Mouse (Mus musculus): ENCODE measurements around the gene Nptx2. TPM values are rescaled to one million over a fixed set of nuclear protein-coding genes. Genes with fewer than 3 reads are reported as not detected.

Gene Nptx2
- polyA plus RNA-seq, 1 experiment, result 1.4 TPM

- 80% methylated on average over 9 of the region's 9 CpGs for WGBS
- TF ChIP-seq CTCF (IDR thresholded peaks at IDR 0.05; ENCODE audit: control insufficient read depth, insufficient read depth, low read length) (no peak), POLR2A (IDR thresholded peaks at IDR 0.05; ENCODE audit: borderline replicate concordance, control insufficient read depth, low read depth, low read length) (no peak)
These were observed 4.3 kb downstream of the Nptx2 start for GRCm38 (mm10) chr5:144550003-144550402.

GRCm38 (mm10) chr5:144550622-144551137, 5.0 kb downstream of the Nptx2 start:
- WGBS, result 45% methylated on average over 5 of the region's 5 CpGs

More at GRCm38 (mm10) chr5:144550003-144550402, 4.3 kb downstream of the Nptx2 start:
- H3K4me1 ChIP-seq (ENCODE audit: control insufficient read depth, insufficient read depth, low read length), result no peaks in the 10 kb centered on the region
- no peak overlapping the region for H3K27ac ChIP-seq (ENCODE audit: control insufficient read depth, insufficient read depth, low read depth, low read length, poor library complexity)
- H3K4me3 ChIP-seq (replicated peaks; ENCODE audit: control insufficient read depth, low read depth, low read length), result no peak overlapping the region

GRCm38 (mm10) chr5:144556710-144557109, 11.0 kb downstream of the Nptx2 start:
- Histone ChIP-seq H3K27ac (ENCODE audit: control insufficient read depth, insufficient read depth, low read depth, low read length, poor library complexity) (no peak overlapping the region), H3K4me1 (ENCODE audit: control insufficient read depth, insufficient read depth, low read length) (no peaks in the 10 kb centered on the region), H3K4me3 (replicated peaks; ENCODE audit: control insufficient read depth, low read depth, low read length) (no peak overlapping the region)
- TF ChIP-seq POLR2A (IDR thresholded peaks at IDR 0.05; ENCODE audit: borderline replicate concordance, control insufficient read depth, low read depth, low read length), result no peak
- TF ChIP-seq CTCF (IDR thresholded peaks at IDR 0.05; ENCODE audit: control insufficient read depth, insufficient read depth, low read length), result no peak
- WGBS, result 50% methylated on average over 10 of the region's 10 CpGs

More at GRCm38 (mm10) chr5:144550622-144551137, 5.0 kb downstream of the Nptx2 start:
- TF ChIP-seq POLR2A (IDR thresholded peaks at IDR 0.05; ENCODE audit: borderline replicate concordance, control insufficient read depth, low read depth, low read length), result no peak
- no peak for TF ChIP-seq CTCF (IDR thresholded peaks at IDR 0.05; ENCODE audit: control insufficient read depth, insufficient read depth, low read length)
- Histone ChIP-seq H3K4me1 (ENCODE audit: control insufficient read depth, insufficient read depth, low read length) (no peaks in the 10 kb centered on the region), H3K27ac (ENCODE audit: control insufficient read depth, insufficient read depth, low read depth, low read length, poor library complexity) (no peak overlapping the region), H3K4me3 (replicated peaks; ENCODE audit: control insufficient read depth, low read depth, low read length) (no peak overlapping the region)

GRCm38 (mm10) chr5:144557363-144557762, 11.7 kb downstream of the Nptx2 start:
- Histone ChIP-seq H3K4me3 (replicated peaks; ENCODE audit: control insufficient read depth, low read depth, low read length) (no peak overlapping the region), H3K27ac (ENCODE audit: control insufficient read depth, insufficient read depth, low read depth, low read length, poor library complexity) (no peak overlapping the region), H3K4me1 (ENCODE audit: control insufficient read depth, insufficient read depth, low read length) (no peaks in the 10 kb centered on the region)
- WGBS, result 65% methylated on average over 8 of the region's 8 CpGs
- TF ChIP-seq CTCF (IDR thresholded peaks at IDR 0.05; ENCODE audit: control insufficient read depth, insufficient read depth, low read length), result no peak
- no peak for TF ChIP-seq POLR2A (IDR thresholded peaks at IDR 0.05; ENCODE audit: borderline replicate concordance, control insufficient read depth, low read depth, low read length)

- Histone ChIP-seq H3K27ac (ENCODE audit: control insufficient read depth, insufficient read depth, low read depth, low read length, poor library complexity) (no peak overlapping the region), H3K4me3 (replicated peaks; ENCODE audit: control insufficient read depth, low read depth, low read length) (no peak overlapping the region), H3K4me1 (ENCODE audit: control insufficient read depth, insufficient read depth, low read length) (no peaks in the 10 kb centered on the region)
- TF ChIP-seq CTCF (IDR thresholded peaks at IDR 0.05; ENCODE audit: control insufficient read depth, insufficient read depth, low read length) (no peak), POLR2A (IDR thresholded peaks at IDR 0.05; ENCODE audit: borderline replicate concordance, control insufficient read depth, low read depth, low read length) (no peak)
These were observed 12.8 kb downstream of the Nptx2 start for GRCm38 (mm10) chr5:144558481-144558880.

GRCm38 (mm10) chr5:144565739-144566138, 20.0 kb downstream of the Nptx2 start:
- H3K4me1 ChIP-seq (ENCODE audit: control insufficient read depth, insufficient read depth, low read length), result no peaks in the 10 kb centered on the region
- H3K4me3 ChIP-seq (replicated peaks; ENCODE audit: control insufficient read depth, low read depth, low read length), result no peak overlapping the region
- H3K27ac ChIP-seq (ENCODE audit: control insufficient read depth, insufficient read depth, low read depth, low read length, poor library complexity), result no peak overlapping the region
- WGBS, result 74% methylated on average over 4 of the region's 4 CpGs
- no peak for TF ChIP-seq CTCF (IDR thresholded peaks at IDR 0.05; ENCODE audit: control insufficient read depth, insufficient read depth, low read length)
- TF ChIP-seq POLR2A (IDR thresholded peaks at IDR 0.05; ENCODE audit: borderline replicate concordance, control insufficient read depth, low read depth, low read length), result no peak

- Histone ChIP-seq H3K4me1 (ENCODE audit: control insufficient read depth, insufficient read depth, low read length) (no peaks in the 10 kb centered on the region), H3K4me3 (replicated peaks; ENCODE audit: control insufficient read depth, low read depth, low read length) (no peak overlapping the region), H3K27ac (ENCODE audit: control insufficient read depth, insufficient read depth, low read depth, low read length, poor library complexity) (no peak overlapping the region)
- 86% methylated on average over 5 of the region's 5 CpGs for WGBS
- TF ChIP-seq POLR2A (IDR thresholded peaks at IDR 0.05; ENCODE audit: borderline replicate concordance, control insufficient read depth, low read depth, low read length) (no peak), CTCF (IDR thresholded peaks at IDR 0.05; ENCODE audit: control insufficient read depth, insufficient read depth, low read length) (no peak)
These were observed 39.4 kb downstream of the Nptx2 start for GRCm38 (mm10) chr5:144585100-144585499.

- no peaks in the 10 kb centered on the region for H3K4me1 ChIP-seq (ENCODE audit: control insufficient read depth, insufficient read depth, low read length)
- TF ChIP-seq CTCF (IDR thresholded peaks at IDR 0.05; ENCODE audit: control insufficient read depth, insufficient read depth, low read length) (no peak), POLR2A (IDR thresholded peaks at IDR 0.05; ENCODE audit: borderline replicate concordance, control insufficient read depth, low read depth, low read length) (no peak)
- no peak overlapping the region for H3K4me3 ChIP-seq (replicated peaks; ENCODE audit: control insufficient read depth, low read depth, low read length)
- H3K27ac ChIP-seq (ENCODE audit: control insufficient read depth, insufficient read depth, low read depth, low read length, poor library complexity), result no peak overlapping the region
- WGBS, result 52% methylated on average over 12 of the region's 12 CpGs
These were observed 45.7 kb downstream of the Nptx2 start for GRCm38 (mm10) chr5:144591248-144591880.
